Mouse (Mus musculus): ENCODE data around the gene Atpaf1.

Gene Atpaf1

GRCm38 (mm10) chr4:115784769-115785510 lies at the start of gene Atpaf1:
Gene Atpaf1 (plus strand): TSS chr4:115784812.
- DNase-seq: peak; percentile 47 to 57

DNA sequence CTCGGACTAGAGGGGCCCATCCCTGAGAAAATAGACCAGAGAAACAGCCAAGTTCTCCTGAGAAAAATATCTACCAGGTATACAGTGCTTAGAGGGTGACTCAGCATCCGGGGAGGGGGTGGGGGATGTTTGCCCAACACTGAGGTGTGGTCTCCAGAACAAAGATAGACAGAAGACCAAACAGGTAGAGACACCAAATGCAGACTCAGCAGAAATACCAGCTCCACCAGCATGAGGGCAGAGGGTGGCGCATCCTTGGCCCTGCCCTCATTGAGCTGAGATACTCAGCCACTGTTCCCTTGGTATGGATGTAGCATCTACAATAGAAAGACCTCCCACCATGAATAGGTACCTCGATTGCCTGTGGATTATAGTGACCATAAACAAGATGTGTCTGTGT lies 49.7 kb upstream of the Atpaf1 start:
- DNase-seq: no peak

DNA sequence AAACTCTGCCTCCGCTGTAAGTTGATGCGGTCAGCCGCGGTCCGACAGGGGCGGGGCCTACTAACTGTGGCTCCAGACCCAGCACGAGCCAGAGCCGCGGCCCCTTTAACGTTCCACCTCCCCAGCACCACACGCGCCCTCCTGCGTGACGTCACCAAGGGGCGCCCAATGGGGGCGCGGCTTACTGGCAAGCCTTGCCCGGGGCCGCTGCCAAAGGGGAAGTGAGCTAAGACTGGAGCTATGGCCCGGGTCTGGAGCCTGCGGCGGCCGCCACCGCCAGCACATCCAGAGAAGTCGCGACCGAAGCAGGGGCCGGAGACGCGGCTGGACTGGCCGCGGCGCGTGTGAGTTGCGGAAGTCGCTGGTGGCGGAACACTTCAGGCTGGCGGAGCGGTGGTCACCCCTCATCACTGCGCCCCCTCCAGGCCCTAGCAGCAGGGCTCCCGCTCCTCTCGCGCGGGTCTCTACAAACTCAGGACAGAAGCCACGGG lies 47.0 kb upstream of the Atpaf1 start, which contains the start of gene Efcab14:
Efcab14 (plus strand) TSS at position 194 of the 491 bp plus-strand sequence.
- peak; percentile 97 to 98 for DNase-seq

DNA sequence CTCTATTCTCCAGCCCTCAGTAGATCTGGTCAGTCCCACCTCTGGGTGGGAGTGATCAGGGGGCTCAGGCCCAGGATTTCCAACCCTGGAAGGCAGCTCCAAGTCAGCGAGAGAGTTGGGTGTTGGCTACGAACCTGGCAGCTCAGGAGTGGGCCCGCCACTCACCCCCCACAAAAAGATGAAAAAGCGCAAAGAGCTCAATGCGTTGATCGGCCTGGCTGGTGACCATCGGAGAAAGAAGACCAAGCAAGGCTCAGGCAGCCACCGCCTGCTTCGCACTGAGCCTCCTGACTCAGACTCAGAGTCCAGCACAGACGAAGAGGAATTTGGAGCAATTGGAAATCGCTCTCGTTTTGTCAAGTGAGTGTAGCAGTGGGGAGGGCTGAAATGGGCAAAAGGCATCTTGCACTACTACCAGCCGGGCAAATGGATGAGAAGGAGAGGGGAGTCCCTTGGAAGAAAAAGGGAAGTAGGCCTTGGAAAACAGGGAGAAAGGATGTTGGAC lies 46.1 kb upstream of the Atpaf1 start:
- no peak for DNase-seq

DNA sequence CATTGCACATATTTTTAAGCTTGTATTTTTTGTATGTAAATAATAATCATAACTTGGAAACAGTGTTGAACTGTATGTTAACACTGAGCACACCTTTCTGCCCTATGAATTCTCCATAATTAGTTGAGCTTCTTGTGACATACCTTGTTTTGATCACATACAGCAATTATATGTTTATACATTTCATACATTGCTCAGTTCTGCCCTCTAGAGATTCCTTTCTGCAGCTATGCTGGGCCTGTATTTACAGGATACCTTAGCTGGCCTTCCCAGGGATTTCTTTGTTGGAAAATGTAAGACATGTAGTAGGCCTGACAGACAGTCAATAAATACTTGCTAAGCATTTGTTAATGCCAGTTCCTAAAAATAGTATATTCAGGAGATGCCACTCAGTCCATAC lies 42.0 kb upstream of the Atpaf1 start:
- no peak for DNase-seq

- no peak for DNase-seq
These were observed 41.5 kb upstream of the Atpaf1 start for GRCm38 (mm10) chr4:115743096-115743495.

DNA sequence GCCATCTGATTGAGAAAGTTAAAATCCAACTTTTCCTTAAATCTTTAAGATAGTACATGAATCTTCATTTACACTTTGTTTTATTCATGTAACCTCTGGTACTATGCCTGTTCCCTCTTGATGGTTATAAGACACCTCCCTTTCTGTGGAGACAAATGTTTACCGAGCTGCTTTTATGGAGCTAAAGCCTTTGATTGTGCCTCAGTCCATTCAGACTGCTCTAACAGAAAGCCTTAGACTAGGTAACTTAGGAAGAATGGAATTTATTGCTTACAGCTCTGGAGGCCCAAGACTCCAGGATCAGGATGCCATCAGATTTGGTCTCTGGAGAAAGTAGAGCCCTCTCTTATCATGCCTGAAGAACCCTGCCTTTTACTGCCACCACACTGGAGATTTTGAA lies 36.4 kb upstream of the Atpaf1 start:
- DNase-seq: no peak

GRCm38 (mm10) chr4:115749336-115749735 lies 35.3 kb upstream of the Atpaf1 start:
- DNase-seq: no peak

GRCm38 (mm10) chr4:115754101-115754500 lies 30.5 kb upstream of the Atpaf1 start:
- DNase-seq: no peak

- no peak for DNase-seq
These were observed 29.8 kb upstream of the Atpaf1 start for GRCm38 (mm10) chr4:115754851-115755250.

DNA sequence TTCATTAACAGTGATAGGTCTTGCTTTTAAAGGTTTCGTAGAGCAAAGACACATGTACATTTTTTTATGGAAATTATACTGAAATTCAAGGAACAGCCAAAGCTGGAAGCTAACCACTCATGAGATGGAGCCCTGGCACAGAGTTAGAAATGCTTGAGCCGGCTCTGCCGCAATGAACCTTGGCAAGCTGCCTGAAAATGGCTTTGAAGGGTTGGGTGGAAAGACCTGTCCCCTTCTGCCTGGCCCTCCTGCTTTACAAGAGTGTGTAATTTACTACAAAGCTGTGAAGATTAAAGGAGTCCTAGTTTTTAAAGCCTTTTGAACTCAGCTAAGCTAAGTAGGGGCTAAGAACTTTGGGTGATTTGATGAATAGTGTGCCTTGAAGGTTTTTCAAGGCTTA lies 23.4 kb upstream of the Atpaf1 start:
- peak; percentile 29 to 52 for DNase-seq

- no peak for DNase-seq
These were observed 20.0 kb upstream of the Atpaf1 start for GRCm38 (mm10) chr4:115764581-115764980.

DNA sequence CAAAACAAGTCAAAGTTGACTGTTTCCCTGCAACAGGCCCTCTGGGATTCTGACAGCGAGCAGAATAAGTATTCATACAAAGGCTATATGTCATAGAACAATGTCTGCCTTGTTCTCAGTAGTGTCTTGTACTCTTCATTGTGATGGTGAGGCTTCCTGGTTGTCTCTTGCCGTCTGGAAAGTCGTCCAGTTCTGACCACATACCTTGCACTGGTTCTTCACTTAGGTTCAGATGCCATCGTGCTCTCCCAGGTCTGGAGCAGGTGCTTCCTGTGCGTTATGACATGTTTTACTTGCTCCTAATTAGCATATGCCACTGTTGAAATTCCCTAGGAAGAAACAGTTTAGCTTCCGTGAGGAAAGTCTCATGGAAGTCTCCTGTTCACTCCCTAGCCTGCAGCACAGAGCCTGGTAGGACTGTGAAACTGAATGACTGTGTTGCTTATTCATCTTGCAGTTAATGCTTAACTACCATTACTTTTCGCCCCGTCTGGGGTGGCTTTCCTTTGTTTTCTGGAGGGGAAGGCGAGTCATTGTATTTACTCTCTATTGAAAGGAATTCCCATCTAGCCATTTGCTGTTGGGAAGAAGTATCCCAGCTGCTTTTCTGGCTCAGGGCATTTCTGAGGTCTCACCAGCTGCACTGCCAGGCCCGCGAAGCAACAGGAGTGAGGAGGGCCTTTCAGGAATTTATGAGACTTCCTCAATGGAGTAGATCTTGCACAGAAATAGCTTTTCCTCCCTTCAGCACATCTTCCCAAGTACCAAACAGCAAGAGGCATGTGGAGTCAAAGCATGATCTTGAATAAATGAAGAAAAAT lies 16.8 kb upstream of the Atpaf1 start:
- DNase-seq: no peak

DNA sequence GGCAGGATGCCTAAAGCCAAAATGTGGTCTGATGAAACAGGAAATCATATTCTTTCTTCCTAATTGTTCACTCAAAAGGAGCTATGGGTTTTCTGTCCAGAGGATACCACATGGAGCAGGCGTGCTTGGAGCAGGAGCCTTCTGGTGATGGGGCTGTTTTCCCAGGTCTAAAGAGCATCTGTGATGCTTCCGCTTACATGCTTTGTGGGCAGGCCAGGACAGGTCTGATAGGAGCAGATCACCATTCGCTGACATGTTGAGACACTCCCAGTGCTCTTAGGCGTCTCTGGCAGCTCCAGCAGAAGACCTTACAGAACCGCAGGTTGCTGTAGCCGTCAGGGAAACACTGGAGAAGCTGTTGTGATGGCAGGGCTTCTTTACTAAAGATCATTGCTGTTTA lies 9.6 kb upstream of the Atpaf1 start:
- no peak for DNase-seq

DNA sequence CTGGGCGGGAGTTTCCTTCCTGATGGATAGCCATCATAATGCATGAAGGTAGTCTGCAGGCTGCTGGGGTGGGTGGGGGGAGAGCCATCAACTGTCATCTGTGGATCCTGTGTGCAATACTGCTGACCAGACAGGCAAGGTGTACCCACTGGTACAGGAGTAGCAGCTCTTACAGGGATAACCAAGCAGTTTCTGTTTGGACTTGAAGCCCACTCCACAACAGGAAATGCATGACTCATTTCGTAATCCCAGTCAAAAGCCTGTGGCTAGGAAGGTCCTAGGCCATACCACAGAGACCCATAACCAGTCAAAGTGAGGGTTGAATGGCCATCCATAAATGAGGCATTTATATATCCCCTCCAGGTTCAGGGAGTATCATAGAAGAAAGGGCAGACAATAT lies 7.0 kb upstream of the Atpaf1 start:
- DNase-seq: no peak

GRCm38 (mm10) chr4:115780269-115780668 lies 4.3 kb upstream of the Atpaf1 start:
- DNase-seq: no peak

DNA sequence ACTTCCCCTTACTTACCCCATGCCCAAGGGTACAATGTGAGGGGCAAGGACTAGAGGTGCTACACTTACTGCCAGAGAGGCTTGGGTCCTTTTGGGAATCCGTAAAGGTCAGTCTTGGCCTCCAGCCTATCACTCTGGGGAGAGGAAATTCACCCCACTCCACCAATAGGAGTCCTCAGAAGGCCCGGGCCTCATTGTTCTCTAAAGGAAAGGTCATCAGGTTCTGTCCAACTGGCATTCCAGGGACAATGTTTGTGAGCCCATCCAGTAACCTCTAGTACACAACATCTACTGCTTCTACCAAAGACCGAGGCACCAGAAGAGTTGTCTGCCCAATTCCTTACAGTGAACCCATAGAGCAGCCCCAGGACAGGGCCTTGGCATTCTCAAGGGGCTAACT lies 3.7 kb upstream of the Atpaf1 start, which contains the start of gene Tex38:
Tex38 (minus strand) TSS at position 101 of the 400 bp plus-strand sequence.
- no peak for DNase-seq

DNA sequence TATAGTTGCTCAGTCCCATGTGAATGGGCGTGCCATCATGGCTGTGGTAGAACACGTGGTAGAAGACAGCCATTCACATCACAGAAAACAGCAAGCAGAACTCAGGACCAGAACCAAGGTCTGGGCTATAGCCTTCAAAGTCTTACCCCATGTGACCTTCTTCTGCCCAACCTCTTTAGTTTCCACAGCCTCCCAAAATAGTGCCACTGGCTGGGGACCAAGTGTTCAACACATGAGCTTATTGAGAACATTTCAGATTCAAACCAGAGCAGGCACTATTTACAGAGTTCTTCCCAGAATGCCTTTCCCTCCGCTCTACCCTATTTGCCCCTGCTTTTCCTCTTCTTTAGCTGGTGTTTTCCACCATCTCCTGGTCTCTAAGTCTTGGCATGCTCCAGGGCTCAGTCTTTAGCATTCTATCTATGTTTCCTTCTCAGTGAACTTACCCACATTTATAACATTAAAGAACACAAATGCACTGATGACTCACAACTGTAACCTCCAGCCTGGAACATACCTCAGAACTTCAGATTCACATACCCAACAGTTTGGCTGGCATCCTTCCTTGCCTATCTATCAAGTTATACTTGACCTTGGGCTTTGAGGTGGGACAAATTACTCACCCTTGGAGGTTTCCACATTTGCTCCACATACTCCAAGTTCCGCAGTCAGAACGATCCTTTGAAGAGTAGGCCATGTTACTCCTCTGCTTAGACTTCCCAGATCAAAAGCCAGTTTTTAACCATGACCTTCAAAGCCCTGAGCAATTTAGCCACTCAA lies 2.4 kb upstream of the Atpaf1 start:
- no peak for DNase-seq

DNA sequence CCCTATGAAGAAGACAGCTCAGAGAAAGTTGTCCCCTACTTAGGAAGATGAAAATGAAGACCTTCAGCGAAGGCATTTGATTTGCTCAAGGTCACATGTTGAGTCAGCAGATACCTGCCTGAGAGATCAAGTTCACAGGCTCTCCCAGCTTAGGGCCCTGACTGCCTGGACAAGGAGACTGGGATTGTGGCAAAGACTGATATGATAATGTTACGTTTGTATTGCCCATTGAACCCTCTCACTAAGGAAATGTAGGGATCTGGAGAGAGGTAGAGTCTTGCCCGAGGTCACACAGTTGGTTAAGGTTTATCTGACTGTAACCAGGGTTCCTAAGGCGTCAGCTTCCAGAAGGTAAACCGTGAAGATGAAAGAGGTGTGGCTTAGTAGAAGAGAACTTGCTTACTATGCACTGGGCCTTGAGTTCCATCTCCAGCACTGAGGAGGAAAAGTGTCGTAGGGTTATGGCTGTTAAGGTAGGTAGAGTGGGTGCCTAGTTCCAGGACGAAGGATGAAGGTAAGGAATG lies 961 bp downstream of the Atpaf1 start:
- peak in 1 of 2 experiments; percentile 20 for DNase-seq

GRCm38 (mm10) chr4:115790864-115791263 lies 6.3 kb downstream of the Atpaf1 start:
- no peak for DNase-seq

GRCm38 (mm10) chr4:115795360-115795759 lies 10.7 kb downstream of the Atpaf1 start:
- DNase-seq: no peak

- DNase-seq: no peak
These were observed 15.4 kb downstream of the Atpaf1 start for GRCm38 (mm10) chr4:115799981-115800380.

- DNase-seq: no peak
These were observed 27.7 kb downstream of the Atpaf1 start for GRCm38 (mm10) chr4:115812326-115812725.

Data from kidney, adult 8-10 months (tissue).